Mouse (Mus musculus) hindbrain, embryonic 16.5 days (tissue): ENCODE data around the gene 1700102P08Rik. TPM values are rescaled to one million over a fixed set of nuclear protein-coding genes. Genes with fewer than 3 reads are reported as not detected.

Experiments
- ATAC-seq: fragments of 200-750 bp; cut with Nextera tagmentation; 2 replicates; pipeline ENCODE4 v1.8.0; 2017; ENCODE audit warnings: moderate TSS enrichment, moderate library complexity
- H3K27ac ChIP-seq: fragments of 300-500 bp; sonication (generic); 2 replicates; pipeline ENCODE4 v1.5.1; 2014; ENCODE audit warnings: low read depth, mild to moderate bottlenecking, control low read depth, low read length, moderate library complexity
- H3K27me3 ChIP-seq: fragments of 300-500 bp; sonication (generic); replicated peaks from 2 replicates; pipeline ENCODE4 v1.6.1; 2014; ENCODE audit warnings: low read length; ENCODE audit not compliant: control insufficient read depth, insufficient read depth
- H3K36me3 ChIP-seq: fragments of 300-500 bp; sonication (generic); 2 replicates; pipeline ENCODE4 v1.6.1; 2014; ENCODE audit warnings: mild to moderate bottlenecking, low read length, moderate library complexity, mixed read lengths; ENCODE audit not compliant: control insufficient read depth, insufficient read depth
- H3K4me1 ChIP-seq: fragments of 300-500 bp; sonication (generic); 2 replicates; pipeline ENCODE4 v1.6.1; 2014; ENCODE audit warnings: low read depth, low read length; ENCODE audit not compliant: control insufficient read depth, insufficient read depth
- H3K4me2 ChIP-seq: fragments of 300-500 bp; sonication (generic); 2 replicates; pipeline ENCODE4 v1.6.1; 2014; ENCODE audit warnings: mild to moderate bottlenecking, low read length, control low read depth, moderate library complexity
- H3K4me3 ChIP-seq: fragments of 300-500 bp; sonication (generic); 2 replicates; pipeline ENCODE4 v1.5.1; 2014; ENCODE audit warnings: mild to moderate bottlenecking, low read length, control low read depth, moderate library complexity
- H3K9ac ChIP-seq: fragments of 300-500 bp; sonication (generic); 2 replicates; pipeline ENCODE4 v1.6.1; 2014; ENCODE audit warnings: low read depth, mild to moderate bottlenecking, control low read depth, low read length, moderate library complexity
- H3K9me3 ChIP-seq: fragments of 300-500 bp; sonication (generic); 2 replicates; pipeline ENCODE4 v1.6.1; 2014; ENCODE audit warnings: mild to moderate bottlenecking, low read length, moderate library complexity; ENCODE audit not compliant: control insufficient read depth
- WGBS: fragments of 180-500 bp; shearing (Covaris S2); extraction: QIAGEN DNeasy Blood & Tissue Kit; methylation state at CpG from one replicate; pipeline ENCODE4 v1.1.7; 2014; 5-methylcytosine and 5-hydroxymethylcytosine counted together
- polyA plus RNA-seq: library from polyadenylated mRNA; unstranded; fragments of >200 nt; fragmentation: Nextera tagmentation; extraction: Ambion mirVana; gene quantifications from 2 replicates; pipeline ENCODE4 v1.2.1, GENCODE M21; 2015

The 1700102P08Rik gene
- polyA plus RNA-seq, 1 experiment from 2014 or later: 1.5 TPM

- no peaks in the 10 kb centered on the region for H3K4me1 ChIP-seq
- H3K36me3 ChIP-seq: peaks cover 53% of the 10 kb centered on the region
- H3K9me3 ChIP-seq: no peaks in the 10 kb centered on the region
- H3K9ac ChIP-seq: no peak overlapping the region
- no peak for ATAC-seq
- H3K4me3 ChIP-seq: no peak overlapping the region
- no peak overlapping the region for H3K4me2 ChIP-seq
- no peak overlapping the region for H3K27ac ChIP-seq
- 90% methylated on average over 5 of the region's 5 CpGs for WGBS
- H3K27me3 ChIP-seq: no peaks in the 10 kb centered on the region
Measured at GRCm38 (mm10) chr9:108378736-108379135, 13.9 kb upstream of the 1700102P08Rik start.

GRCm38 (mm10) chr9:108379294-108379693 lies 13.3 kb upstream of the 1700102P08Rik start:
- WGBS: 89% methylated on average over 4 of the region's 4 CpGs
- no peak for ATAC-seq
- Histone ChIP-seq H3K36me3 (peaks cover 52% of the 10 kb centered on the region), H3K4me3 (no peak overlapping the region), H3K4me1 (no peaks in the 10 kb centered on the region), H3K9ac (no peak overlapping the region), H3K9me3 (no peaks in the 10 kb centered on the region), H3K27me3 (no peaks in the 10 kb centered on the region), H3K4me2 (no peak overlapping the region), H3K27ac (no peak overlapping the region)

GRCm38 (mm10) chr9:108381382-108381781 lies 11.2 kb upstream of the 1700102P08Rik start:
- ATAC-seq: no peak
- 99% methylated on average over 9 of the region's 9 CpGs for WGBS

GRCm38 (mm10) chr9:108385006-108385405 lies 7.6 kb upstream of the 1700102P08Rik start:
- no peak overlapping the region for H3K4me2 ChIP-seq
- no peaks in the 10 kb centered on the region for H3K9me3 ChIP-seq
- no peak overlapping the region for H3K27ac ChIP-seq
- H3K4me3 ChIP-seq: no peak overlapping the region
- H3K4me1 ChIP-seq: no peaks in the 10 kb centered on the region
- H3K9ac ChIP-seq: no peak overlapping the region
- 89% methylated on average over 7 of the region's 7 CpGs for WGBS
- ATAC-seq: no peak
- no peaks in the 10 kb centered on the region for H3K27me3 ChIP-seq
- H3K36me3 ChIP-seq: peaks cover 44% of the 10 kb centered on the region

More at GRCm38 (mm10) chr9:108381382-108381781, 11.2 kb upstream of the 1700102P08Rik start:
- Histone ChIP-seq H3K4me2 (no peak overlapping the region), H3K9me3 (no peaks in the 10 kb centered on the region), H3K27ac (no peak overlapping the region), H3K9ac (no peak overlapping the region), H3K27me3 (no peaks in the 10 kb centered on the region), H3K4me1 (no peaks in the 10 kb centered on the region), H3K4me3 (no peak overlapping the region), H3K36me3 (peaks cover 50% of the 10 kb centered on the region)

GRCm38 (mm10) chr9:108386816-108387215 lies 5.8 kb upstream of the 1700102P08Rik start:
- Histone ChIP-seq H3K4me3 (no peak overlapping the region), H3K27ac (no peak overlapping the region), H3K4me2 (no peak overlapping the region), H3K27me3 (no peaks in the 10 kb centered on the region), H3K4me1 (no peaks in the 10 kb centered on the region), H3K9me3 (no peaks in the 10 kb centered on the region), H3K9ac (no peak overlapping the region), H3K36me3 (peaks cover 42% of the 10 kb centered on the region)
- no peak for ATAC-seq
- 87% methylated on average over 4 of the region's 4 CpGs for WGBS

GRCm38 (mm10) chr9:108388601-108389000 lies 4.0 kb upstream of the 1700102P08Rik start:
- no peak overlapping the region for H3K4me3 ChIP-seq
- H3K4me1 ChIP-seq: no peaks in the 10 kb centered on the region
- H3K36me3 ChIP-seq: peaks cover 46% of the 10 kb centered on the region
- no peak for ATAC-seq
- no peak overlapping the region for H3K4me2 ChIP-seq
- no peaks in the 10 kb centered on the region for H3K9me3 ChIP-seq
- no peaks in the 10 kb centered on the region for H3K27me3 ChIP-seq
- no peak overlapping the region for H3K27ac ChIP-seq
- no peak overlapping the region for H3K9ac ChIP-seq
- 83% methylated on average over 10 of the region's 10 CpGs for WGBS

GRCm38 (mm10) chr9:108389220-108389619 lies 3.4 kb upstream of the 1700102P08Rik start:
- H3K4me1 ChIP-seq: no peaks in the 10 kb centered on the region
- ATAC-seq: no peak
- no peaks in the 10 kb centered on the region for H3K9me3 ChIP-seq
- H3K4me2 ChIP-seq: no peak overlapping the region
- H3K27me3 ChIP-seq: no peaks in the 10 kb centered on the region
- WGBS: 80% methylated on average over 6 of the region's 6 CpGs
- H3K9ac ChIP-seq: no peak overlapping the region
- no peak overlapping the region for H3K27ac ChIP-seq
- no peak overlapping the region for H3K4me3 ChIP-seq
- H3K36me3 ChIP-seq: peaks cover 42% of the 10 kb centered on the region

- Histone ChIP-seq H3K36me3 (peaks cover 22% of the 10 kb centered on the region), H3K4me3 (no peak overlapping the region), H3K9ac (no peak overlapping the region), H3K4me2 (no peak overlapping the region), H3K27me3 (no peaks in the 10 kb centered on the region), H3K27ac (no peak overlapping the region), H3K4me1 (no peaks in the 10 kb centered on the region), H3K9me3 (no peaks in the 10 kb centered on the region)
- WGBS: 93% methylated on average over 6 of the region's 6 CpGs
- no peak for ATAC-seq
Measured at GRCm38 (mm10) chr9:108394191-108394590, 1.6 kb downstream of the 1700102P08Rik start.

GRCm38 (mm10) chr9:108395427-108395826 lies 2.8 kb downstream of the 1700102P08Rik start:
- Histone ChIP-seq H3K27me3 (no peaks in the 10 kb centered on the region), H3K9ac (no peak overlapping the region)
- ATAC-seq: no peak

GRCm38 (mm10) chr9:108398324-108398723 lies 5.7 kb downstream of the 1700102P08Rik start:
- WGBS: 95% methylated on average over 3 of the region's 3 CpGs
- no peaks in the 10 kb centered on the region for H3K27me3 ChIP-seq
- ATAC-seq: no peak

More at GRCm38 (mm10) chr9:108395427-108395826, 2.8 kb downstream of the 1700102P08Rik start:
- WGBS: 95% methylated on average over 1 of the region's 1 CpGs
- Histone ChIP-seq H3K27ac (no peak overlapping the region), H3K9me3 (no peaks in the 10 kb centered on the region), H3K4me2 (no peak overlapping the region), H3K36me3 (peaks cover 19% of the 10 kb centered on the region), H3K4me3 (no peak overlapping the region), H3K4me1 (no peaks in the 10 kb centered on the region)

More at GRCm38 (mm10) chr9:108398324-108398723, 5.7 kb downstream of the 1700102P08Rik start:
- Histone ChIP-seq H3K4me3 (no peak overlapping the region), H3K9me3 (no peaks in the 10 kb centered on the region), H3K4me1 (no peaks in the 10 kb centered on the region; the same call in 1 of the 2 replicates), H3K36me3 (peaks cover 2% of the 10 kb centered on the region), H3K4me2 (no peak overlapping the region), H3K9ac (no peak overlapping the region), H3K27ac (no peak overlapping the region)
